Mouse (Mus musculus): ENCODE results near the gene Mfap3l. TPM values are rescaled to one million over a fixed set of nuclear protein-coding genes. Genes with fewer than 3 reads are reported as not detected.
"Not testable (repeated sequence)": the region's sequence is repeated elsewhere in the genome, so short reads cannot be mapped to it uniquely, and the experiment has no call there.

Gene Mfap3l
- polyA plus RNA-seq (2017; shearing (Covaris generic)): under 1 TPM in 1 of 3 experiments, not detected in 2; 0.15 TPM

GRCm38 (mm10) chr8:60632250-60632932 lies at the start of gene Mfap3l:
Gene Mfap3l, plus strand, starts transcription at chr8:60632827.
- peak; percentile 69 for ATAC-seq

- ATAC-seq: no peak
Measured at GRCm38 (mm10) chr8:60583369-60583768, 49.3 kb upstream of the Mfap3l start.

GRCm38 (mm10) chr8:60591352-60592105 lies 41.1 kb upstream of the Mfap3l start:
- ATAC-seq: not testable (repeated sequence)

- no peak for ATAC-seq
Measured at GRCm38 (mm10) chr8:60594761-60595160, 37.9 kb upstream of the Mfap3l start.

- ATAC-seq: no peak
Measured at GRCm38 (mm10) chr8:60611580-60612111, 21.0 kb upstream of the Mfap3l start.

- ATAC-seq: no peak
Measured at GRCm38 (mm10) chr8:60616928-60617327, 15.7 kb upstream of the Mfap3l start.

GRCm38 (mm10) chr8:60621561-60621960 lies 11.1 kb upstream of the Mfap3l start:
- no peak for ATAC-seq

- ATAC-seq: no peak
Measured at GRCm38 (mm10) chr8:60622056-60622455, 10.6 kb upstream of the Mfap3l start.

- ATAC-seq: no peak
Measured at GRCm38 (mm10) chr8:60623438-60623837, 9.2 kb upstream of the Mfap3l start.

GRCm38 (mm10) chr8:60624722-60625121 lies 7.9 kb upstream of the Mfap3l start:
- ATAC-seq: no peak

GRCm38 (mm10) chr8:60627937-60628336 lies 4.7 kb upstream of the Mfap3l start:
- ATAC-seq: no peak

GRCm38 (mm10) chr8:60629059-60629458 lies 3.6 kb upstream of the Mfap3l start:
- ATAC-seq: no peak

- no peak for ATAC-seq
Measured at GRCm38 (mm10) chr8:60631504-60631934, 1.1 kb upstream of the Mfap3l start.

GRCm38 (mm10) chr8:60632933-60633655 lies 467 bp downstream of the Mfap3l start:
- no peak for ATAC-seq

GRCm38 (mm10) chr8:60634921-60635320 lies 2.3 kb downstream of the Mfap3l start:
- no peak for ATAC-seq

GRCm38 (mm10) chr8:60635846-60636245 lies 3.2 kb downstream of the Mfap3l start:
- ATAC-seq: no peak

- ATAC-seq: no peak
Measured at GRCm38 (mm10) chr8:60640046-60640445, 7.4 kb downstream of the Mfap3l start.

GRCm38 (mm10) chr8:60643416-60644020 lies 10.9 kb downstream of the Mfap3l start:
- no peak for ATAC-seq

GRCm38 (mm10) chr8:60645164-60645563 lies 12.5 kb downstream of the Mfap3l start:
- no peak for ATAC-seq

- no peak for ATAC-seq
Measured at GRCm38 (mm10) chr8:60645911-60646310, 13.3 kb downstream of the Mfap3l start.

- ATAC-seq: no peak
Measured at GRCm38 (mm10) chr8:60647291-60647690, 14.7 kb downstream of the Mfap3l start.

GRCm38 (mm10) chr8:60649081-60649480 lies 16.5 kb downstream of the Mfap3l start:
- ATAC-seq: no peak

GRCm38 (mm10) chr8:60650119-60650518 lies 17.5 kb downstream of the Mfap3l start:
- no peak for ATAC-seq
